Comparison of ENCODE assay signal across 16 mouse cellular contexts in genomic region chr11:88485088-88485487, GRCm38 (mm10).
A peak's percentile ranks its signal among the peaks of the same experiment; 100 is the strongest.
DNase-seq lines count a peak whose midpoint lies in the region; ATAC-seq lines count a peak whose summit lies in the region.
"Had no signal": no experiment of that assay in that cellular context is flagged by ENCODE, and none has a peak within 500 bp of the region (broad histone marks: within the 10 kb centered on the region; RNA-seq: fewer than 3 reads in every experiment).

No protein-coding gene starts in this region.

- peaks cover 65% of the 10 kb centered on the region for H3K4me1 ChIP-seq in kidney, embryonic 15.5 days
- peaks cover 45% of the 10 kb centered on the region for H3K4me1 ChIP-seq in hindbrain, embryonic 11.5 days (replicated peaks; ENCODE audit: control insufficient read depth, insufficient read depth, low read length)
- peaks cover 69% of the 10 kb centered on the region for H3K4me1 ChIP-seq in midbrain, embryonic 15.5 days

- H3K9ac ChIP-seq in kidney, embryonic 15.5 days: no peak overlapping the region
- no peak overlapping the region for H3K9ac ChIP-seq in hindbrain, embryonic 11.5 days (ENCODE audit: low read depth, low read length)
- no peak overlapping the region for H3K9ac ChIP-seq in midbrain, embryonic 15.5 days
- H3K9ac ChIP-seq: embryonic facial prominence, embryonic 12.5 days; liver, embryonic 14.5 days; stomach, embryonic 15.5 days had no signal

- intact Hi-C loops in heart, postnatal 25 days (cut with DNase I): loop anchor here (5.0 kb wide), 1 partner anchor 37 kb away; no protein-coding TSS in a partner anchor

- H3K36me3 ChIP-seq in kidney, embryonic 15.5 days: peaks cover 6% of the 10 kb centered on the region; the same call in 1 of the 2 replicates
- no peaks in the 10 kb centered on the region for H3K36me3 ChIP-seq in hindbrain, embryonic 11.5 days (ENCODE audit: control insufficient read depth, insufficient read depth, low read length)
- no peaks in the 10 kb centered on the region for H3K36me3 ChIP-seq in midbrain, embryonic 15.5 days (replicated peaks)
- H3K36me3 ChIP-seq: embryonic facial prominence, embryonic 12.5 days; stomach, embryonic 15.5 days had no signal

- ATAC-seq in kidney, embryonic 15.5 days (replicated peaks; ENCODE audit: low FRiP score): no peak; the same call in 1 of the 2 replicates
- no peak for ATAC-seq in hindbrain, embryonic 11.5 days (ENCODE audit: low FRiP score)
- ATAC-seq in midbrain, embryonic 15.5 days (replicated peaks): no peak

- 0 out of 2 replicates have a peak overlapping the region, but pooled peaks have one; percentile 5 for H3K4me2 ChIP-seq in kidney, embryonic 15.5 days
- H3K4me2 ChIP-seq in hindbrain, embryonic 11.5 days (replicated peaks; ENCODE audit: low read depth, low read length): no peak overlapping the region
- no peak overlapping the region for H3K4me2 ChIP-seq in midbrain, embryonic 15.5 days
- H3K4me2 ChIP-seq: embryonic facial prominence, embryonic 12.5 days; stomach, embryonic 15.5 days had no signal

- 33% methylated on average over 4 of the region's 4 CpGs for WGBS in kidney, embryonic 15.5 days
- WGBS in hindbrain, embryonic 11.5 days: 47% methylated on average over 4 of the region's 4 CpGs
- 20% methylated on average over 4 of the region's 4 CpGs for WGBS in midbrain, embryonic 15.5 days

- no peaks in the 10 kb centered on the region for H3K27me3 ChIP-seq in kidney, embryonic 15.5 days
- H3K27me3 ChIP-seq in hindbrain, embryonic 11.5 days (ENCODE audit: control insufficient read depth, insufficient read depth, low read length): no peaks in the 10 kb centered on the region
- no peaks in the 10 kb centered on the region for H3K27me3 ChIP-seq in midbrain, embryonic 15.5 days (replicated peaks)
- H3K27me3 ChIP-seq: embryonic facial prominence, embryonic 12.5 days; stomach, embryonic 15.5 days had no signal

- peak overlapping the region; percentile 77 for H3K27ac ChIP-seq in kidney, embryonic 15.5 days
- H3K27ac ChIP-seq in hindbrain, embryonic 11.5 days (ENCODE audit: low read depth, low read length): peak overlapping the region; percentile 47; the same call in 1 of the 2 replicates
- 0 out of 2 replicates have a peak overlapping the region, but pooled peaks have one; percentile 1 for H3K27ac ChIP-seq in midbrain, embryonic 15.5 days
- H3K27ac ChIP-seq: liver, embryonic 14.5 days; macrophage; stomach, embryonic 15.5 days had no signal

- H3K9me3 ChIP-seq in kidney, embryonic 15.5 days (replicated peaks): no peaks in the 10 kb centered on the region
- no peaks in the 10 kb centered on the region for H3K9me3 ChIP-seq in hindbrain, embryonic 11.5 days (ENCODE audit: control insufficient read depth, low read length)
- no peaks in the 10 kb centered on the region for H3K9me3 ChIP-seq in midbrain, embryonic 15.5 days
- H3K9me3 ChIP-seq: embryonic facial prominence, embryonic 12.5 days; stomach, embryonic 15.5 days had no signal

- H3K4me3 ChIP-seq in kidney, embryonic 15.5 days (replicated peaks): no peak overlapping the region
- no peak overlapping the region for H3K4me3 ChIP-seq in hindbrain, embryonic 11.5 days (ENCODE audit: low read depth, low read length)
- no peak overlapping the region for H3K4me3 ChIP-seq in midbrain, embryonic 15.5 days
- H3K4me3 ChIP-seq: embryonic facial prominence, embryonic 12.5 days; stomach, embryonic 15.5 days had no signal

- peak; percentile 92 for DNase-seq in heart, adult 11 months
- DNase-seq in heart, postnatal 25 days (ENCODE audit: low spot score): no peak
- no peak for DNase-seq in kidney, postnatal 14 days
- DNase-seq in hindbrain, embryonic 11.5 days (ENCODE audit: low spot score): no peak
- no peak for DNase-seq in testis, postnatal 14 days (ENCODE audit: low spot score)
- no peak for DNase-seq in cerebellum, postnatal 14 days
- DNase-seq: B cell, adult 2 months; cerebellum, postnatal 10 days; kidney, postnatal 36 days; thymus, postnatal 4 days had no signal

Comparison
In these comparisons a context has a peak if more than half of its experiments do, and no peak if none do; other contexts are left out.
1. H3K27ac ChIP-seq: peak in every context shown above with its lines; median percentile 77 in kidney, embryonic 15.5 days; 47 in hindbrain, embryonic 11.5 days; 1 in midbrain, embryonic 15.5 days.